Mouse (Mus musculus) heart, embryonic 11.5 days (tissue): ENCODE measurements around the gene Olfr1389. TPM values are rescaled to one million over a fixed set of nuclear protein-coding genes. Genes with fewer than 3 reads are reported as not detected.
"Not testable (repeated sequence)": the region's sequence is repeated elsewhere in the genome, so short reads cannot be mapped to it uniquely, and the experiment has no call there.

ENCODE experiments used
- ATAC-seq: fragments of 200-750 bp; cut with Nextera tagmentation; replicated peaks from 2 replicates; pipeline ENCODE4 v1.8.0; 2017; ENCODE audit warnings: moderate library complexity; ENCODE audit not compliant: insufficient number of reproducible peaks, low FRiP score, low TSS enrichment
- H3K27ac ChIP-seq: fragments of 300-500 bp; sonication (generic); 2 replicates; pipeline ENCODE4 v1.5.1; 2014; ENCODE audit warnings: mild to moderate bottlenecking, low read depth, low read length
- H3K27me3 ChIP-seq: fragments of 300-500 bp; sonication (generic); 2 replicates; pipeline ENCODE4 v1.6.1; 2014; ENCODE audit warnings: mild to moderate bottlenecking, low read length, mixed read lengths; ENCODE audit not compliant: control insufficient read depth, insufficient read depth
- H3K36me3 ChIP-seq: fragments of 300-500 bp; sonication (generic); 2 replicates; pipeline ENCODE4 v1.6.1; 2014; ENCODE audit warnings: mild to moderate bottlenecking, low read length, moderate library complexity, mixed read lengths; ENCODE audit not compliant: control insufficient read depth, insufficient read depth
- H3K4me1 ChIP-seq: fragments of 300-500 bp; sonication (generic); 2 replicates; pipeline ENCODE4 v1.6.1; 2014; ENCODE audit warnings: low read length; ENCODE audit not compliant: control insufficient read depth, insufficient read depth
- H3K4me2 ChIP-seq: fragments of 300-500 bp; sonication (generic); 2 replicates; pipeline ENCODE4 v1.6.1; 2014; ENCODE audit warnings: mild to moderate bottlenecking, moderate library complexity
- H3K4me3 ChIP-seq: fragments of 300-500 bp; sonication (generic); 2 replicates; pipeline ENCODE4 v1.5.1; 2014; ENCODE audit warnings: low read depth, low read length
- H3K9ac ChIP-seq: fragments of 300-500 bp; sonication (generic); 2 replicates; pipeline ENCODE4 v1.6.1; 2014; ENCODE audit warnings: mild to moderate bottlenecking, low read depth, low read length, moderate library complexity
- H3K9me3 ChIP-seq: fragments of 300-500 bp; sonication (generic); replicated peaks from 2 replicates; pipeline ENCODE4 v1.6.1; 2016; ENCODE audit warnings: low read length; ENCODE audit not compliant: control insufficient read depth
- WGBS: fragments of 180-500 bp; shearing (Covaris S2); extraction: QIAGEN DNeasy Blood & Tissue Kit; methylation state at CpG from one replicate; pipeline ENCODE4 v1.1.7; 2014; ENCODE audit not compliant: insufficient replicate concordance; 5-methylcytosine and 5-hydroxymethylcytosine counted together
- polyA plus RNA-seq: library from polyadenylated mRNA; unstranded; fragments of >200 nt; fragmentation: Nextera tagmentation; extraction: Ambion mirVana; gene quantifications from 2 replicates; pipeline ENCODE4 v1.2.1, GENCODE M21; 2014

Olfr1389 gene
- not detected in 2 replicates for polyA plus RNA-seq

- no peak for ATAC-seq
- Histone ChIP-seq H3K9me3 (no peaks in the 10 kb centered on the region), H3K36me3 (no peaks in the 10 kb centered on the region), H3K27ac (no peak within 1 kb of the TSS), H3K4me3 (no peak within 1 kb of the TSS), H3K4me1 (peaks cover 3% of the 10 kb centered on the region; the same call in 1 of the 2 replicates), H3K27me3 (no peaks in the 10 kb centered on the region), H3K9ac (no peak within 1 kb of the TSS), H3K4me2 (no peak within 1 kb of the TSS)
- 77% methylated on average over 2 of the region's 2 CpGs for WGBS
These were observed at the start of gene Olfr1389 for GRCm38 (mm10) chr11:49422767-49423166. TSS of gene Olfr1389 (plus strand) at chr11:49423067.

GRCm38 (mm10) chr11:49383133-49383532 lies 39.7 kb upstream of the Olfr1389 start:
- ATAC-seq: no peak
- H3K4me2 ChIP-seq: no peak overlapping the region
- H3K27me3 ChIP-seq: no peaks in the 10 kb centered on the region
- H3K4me1 ChIP-seq: no peaks in the 10 kb centered on the region
- H3K36me3 ChIP-seq: no peaks in the 10 kb centered on the region
- H3K9me3 ChIP-seq: no peaks in the 10 kb centered on the region
- H3K9ac ChIP-seq: no peak overlapping the region
- H3K4me3 ChIP-seq: no peak overlapping the region
- H3K27ac ChIP-seq: no peak overlapping the region

- not testable (repeated sequence) for H3K36me3 ChIP-seq, H3K27me3 ChIP-seq, H3K4me2 ChIP-seq, H3K9me3 ChIP-seq, H3K4me3 ChIP-seq, ATAC-seq, H3K9ac ChIP-seq, H3K4me1 ChIP-seq, H3K27ac ChIP-seq
- WGBS: 82% methylated on average over 7 of the region's 7 CpGs
These were observed 36.7 kb upstream of the Olfr1389 start for GRCm38 (mm10) chr11:49386118-49386517.

GRCm38 (mm10) chr11:49392707-49393106 lies 30.2 kb upstream of the Olfr1389 start:
- not testable (repeated sequence) for H3K4me3 ChIP-seq, ATAC-seq, H3K36me3 ChIP-seq, H3K27me3 ChIP-seq, H3K27ac ChIP-seq, H3K4me2 ChIP-seq, H3K9me3 ChIP-seq, H3K9ac ChIP-seq, H3K4me1 ChIP-seq
- 78% methylated on average over 1 of the region's 1 CpGs for WGBS

GRCm38 (mm10) chr11:49406784-49407183 lies 16.1 kb upstream of the Olfr1389 start:
- 63% methylated on average over 3 of the region's 3 CpGs for WGBS
- H3K9ac ChIP-seq: no peak overlapping the region
- no peaks in the 10 kb centered on the region for H3K27me3 ChIP-seq
- H3K9me3 ChIP-seq: no peaks in the 10 kb centered on the region
- H3K27ac ChIP-seq: no peak overlapping the region
- no peak overlapping the region for H3K4me3 ChIP-seq
- no peak for ATAC-seq
- no peaks in the 10 kb centered on the region for H3K4me1 ChIP-seq
- H3K4me2 ChIP-seq: no peak overlapping the region
- no peaks in the 10 kb centered on the region for H3K36me3 ChIP-seq

GRCm38 (mm10) chr11:49410540-49410939 lies 12.3 kb upstream of the Olfr1389 start:
- no peak overlapping the region for H3K27ac ChIP-seq
- no peak overlapping the region for H3K4me2 ChIP-seq
- no peak for ATAC-seq
- no peaks in the 10 kb centered on the region for H3K9me3 ChIP-seq
- no peaks in the 10 kb centered on the region for H3K36me3 ChIP-seq
- 28% methylated on average over 1 of the region's 1 CpGs for WGBS
- no peaks in the 10 kb centered on the region for H3K4me1 ChIP-seq
- H3K4me3 ChIP-seq: no peak overlapping the region
- no peaks in the 10 kb centered on the region for H3K27me3 ChIP-seq
- no peak overlapping the region for H3K9ac ChIP-seq

- Histone ChIP-seq H3K9me3 (no peaks in the 10 kb centered on the region), H3K4me2 (no peak overlapping the region), H3K4me1 (peaks cover 3% of the 10 kb centered on the region; the same call in 1 of the 2 replicates), H3K27me3 (no peaks in the 10 kb centered on the region), H3K36me3 (no peaks in the 10 kb centered on the region), H3K4me3 (no peak overlapping the region), H3K9ac (no peak overlapping the region), H3K27ac (no peak overlapping the region)
- no peak for ATAC-seq
- WGBS: 79% methylated on average over 1 of the region's 1 CpGs
These were observed 2.5 kb downstream of the Olfr1389 start for GRCm38 (mm10) chr11:49425257-49425927.

GRCm38 (mm10) chr11:49429641-49430040 lies 6.8 kb downstream of the Olfr1389 start:
- ATAC-seq: no peak
- no peaks in the 10 kb centered on the region for H3K4me1 ChIP-seq
- no peaks in the 10 kb centered on the region for H3K27me3 ChIP-seq
- no peak overlapping the region for H3K4me3 ChIP-seq
- H3K9ac ChIP-seq: no peak overlapping the region
- no peak overlapping the region for H3K4me2 ChIP-seq
- no peaks in the 10 kb centered on the region for H3K36me3 ChIP-seq
- 89% methylated on average over 2 of the region's 2 CpGs for WGBS
- H3K27ac ChIP-seq: no peak overlapping the region
- H3K9me3 ChIP-seq: no peaks in the 10 kb centered on the region

GRCm38 (mm10) chr11:49436411-49436810 lies 13.5 kb downstream of the Olfr1389 start, which contains the start of gene Olfr1388:
TSS of gene Olfr1388 (plus strand) at chr11:49436624.
- no peaks in the 10 kb centered on the region for H3K36me3 ChIP-seq
- no peak within 1 kb of the TSS for H3K4me2 ChIP-seq
- H3K4me1 ChIP-seq: no peaks in the 10 kb centered on the region
- WGBS: 60% methylated on average over 3 of the region's 3 CpGs
- no peak within 1 kb of the TSS for H3K27ac ChIP-seq
- H3K9ac ChIP-seq: no peak within 1 kb of the TSS
- H3K4me3 ChIP-seq: no peak within 1 kb of the TSS
- H3K9me3 ChIP-seq: no peaks in the 10 kb centered on the region
- ATAC-seq: no peak
- no peaks in the 10 kb centered on the region for H3K27me3 ChIP-seq
